ENCODE assay signal across 8 mouse cellular contexts in the genomic region with DNA sequence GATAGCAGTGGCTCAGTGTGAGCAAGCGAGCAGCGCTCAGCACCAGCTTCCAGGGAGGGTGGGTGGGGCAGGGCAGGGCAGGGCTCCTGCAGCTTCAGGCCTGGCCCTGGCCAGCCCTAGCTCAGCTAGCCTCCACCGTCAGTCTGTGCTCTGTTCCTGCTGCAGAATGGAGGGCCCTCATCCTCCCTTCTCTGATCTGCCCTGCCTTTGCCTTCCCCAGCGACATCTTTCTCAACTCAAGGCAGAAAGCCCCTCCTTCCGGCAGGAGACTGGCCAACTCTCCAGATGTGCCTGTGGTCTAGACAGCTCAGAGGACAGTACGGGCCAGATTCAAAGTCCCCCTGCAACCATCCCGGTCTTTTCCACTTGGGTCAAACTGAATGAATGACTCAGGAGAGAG. TPM values are rescaled to one million over a fixed set of nuclear protein-coding genes. Genes with fewer than 3 reads are reported as not detected.
DNase-seq lines count a peak whose midpoint lies in the region; ATAC-seq lines count a peak whose summit lies in the region.
"Had no signal": no experiment of that assay in that cellular context is flagged by ENCODE, and none has a peak within 500 bp of the region (broad histone marks: within the 10 kb centered on the region; RNA-seq: fewer than 3 reads in every experiment).

No protein-coding gene starts in this region.

- H3K4me2 ChIP-seq in hindbrain, embryonic 12.5 days (replicated peaks): no peak overlapping the region

- 34% methylated on average over 7 of the region's 7 CpGs for WGBS in hindbrain, embryonic 10.5 days
- 39% methylated on average over 7 of the region's 7 CpGs for WGBS in hindbrain, embryonic 12.5 days

- ATAC-seq in hindbrain, embryonic 12.5 days (ENCODE audit: low FRiP score): no peak

- no peaks in the 10 kb centered on the region for H3K9me3 ChIP-seq in hindbrain, embryonic 10.5 days
- no peaks in the 10 kb centered on the region for H3K9me3 ChIP-seq in hindbrain, embryonic 12.5 days (replicated peaks)

- no peak overlapping the region for H3K9ac ChIP-seq in hindbrain, embryonic 12.5 days
- H3K9ac ChIP-seq: liver, embryonic 14.5 days had no signal

- intact Hi-C loops in heart, postnatal 10 days (cut with DNase I): no loop called here

- H3K4me1 ChIP-seq in hindbrain, embryonic 10.5 days (replicated peaks): peaks cover 67% of the 10 kb centered on the region
- H3K4me1 ChIP-seq in hindbrain, embryonic 12.5 days: peaks cover 25% of the 10 kb centered on the region

- peak overlapping the region; percentile 26; the same call in 1 of the 2 replicates for H3K27ac ChIP-seq in hindbrain, embryonic 10.5 days
- no peak overlapping the region for H3K27ac ChIP-seq in hindbrain, embryonic 12.5 days
- H3K27ac ChIP-seq: liver, embryonic 14.5 days had no signal

- H3K27me3 ChIP-seq in hindbrain, embryonic 10.5 days (ENCODE audit: insufficient read depth, poor library complexity, severe bottlenecking): peaks cover 38% of the 10 kb centered on the region
- H3K27me3 ChIP-seq in hindbrain, embryonic 12.5 days: peaks cover 16% of the 10 kb centered on the region; the same call in 1 of the 2 replicates

- H3K4me3 ChIP-seq in hindbrain, embryonic 10.5 days: no peak overlapping the region
- H3K4me3 ChIP-seq in hindbrain, embryonic 12.5 days: no peak overlapping the region

- DNase-seq in hindbrain, embryonic 10.5 days (ENCODE audit: low spot score): no peak
- DNase-seq in cerebellum, postnatal 25 days: peak; percentile 39 to 48
- DNase-seq in heart, postnatal 10 days: peak; percentile 71
- DNase-seq in lung, postnatal 14 days: peak; percentile 58
- no peak for DNase-seq in right cerebral cortex, postnatal 25 days
- no peak for DNase-seq in testis, postnatal 10 days (ENCODE audit: low spot score)

- H3K36me3 ChIP-seq in hindbrain, embryonic 10.5 days: no peaks in the 10 kb centered on the region
- no peaks in the 10 kb centered on the region for H3K36me3 ChIP-seq in hindbrain, embryonic 12.5 days

RNA-seq across cellular contexts. Expression of a gene that starts 42.0 kb away (rescaled TPM):
- polyA plus RNA-seq in hindbrain, embryonic 10.5 days (2016; fragmentation: Nextera tagmentation; extraction: Ambion mirVana): 43.7 and 46.3 TPM in 2 replicates
- 56.7 and 62.9 TPM in 2 replicates for polyA plus RNA-seq in hindbrain, embryonic 12.5 days (2016; fragmentation: Nextera tagmentation; extraction: Ambion mirVana)
- 10 to 100 TPM; 82.5 to 85.2 TPM for total RNA-seq in heart, postnatal 10 days (2021)

Comparison
In these comparisons a context has a peak if more than half of its experiments do, and no peak if none do; other contexts are left out.
1. DNase-seq: peak in cerebellum, postnatal 25 days (2 of 2), heart, postnatal 10 days (2 of 2) and lung, postnatal 14 days (single experiment); none in hindbrain, embryonic 10.5 days (single experiment), right cerebral cortex, postnatal 25 days (single experiment) and testis, postnatal 10 days (single experiment).